12 mouse cellular contexts compared by ENCODE assay signal in the genomic region with DNA sequence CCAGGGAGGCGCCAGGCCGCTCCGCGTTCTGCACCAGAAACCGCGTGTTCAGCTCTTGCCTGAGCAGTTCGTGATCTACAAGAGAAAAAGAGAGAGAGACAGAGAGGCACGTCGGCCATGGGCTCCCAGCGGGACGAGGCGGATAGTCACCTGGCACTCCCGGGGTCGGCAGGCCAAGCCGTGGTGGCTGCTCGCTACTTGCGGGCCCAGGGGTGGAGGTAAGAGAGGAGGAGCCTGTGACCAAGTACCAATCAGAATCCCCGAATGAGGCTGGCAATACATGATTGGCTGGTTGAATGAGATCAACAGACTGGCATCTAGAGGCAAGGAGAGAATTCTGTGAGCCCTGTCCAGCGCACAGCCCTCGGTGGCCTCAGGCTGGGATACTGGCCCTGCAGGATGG. TPM values are rescaled to one million over a fixed set of nuclear protein-coding genes. Genes with fewer than 3 reads are reported as not detected.
DNase-seq lines count a peak whose midpoint lies in the region; ATAC-seq and TF ChIP-seq lines count a peak whose summit lies in the region.
"Had no signal": no experiment of that assay in that cellular context is flagged by ENCODE, and none has a peak within 500 bp of the region (broad histone marks: within the 10 kb centered on the region; RNA-seq: fewer than 3 reads in every experiment).

No protein-coding gene starts in this region.

- 0 out of 2 replicates have a peak overlapping the region, but pooled peaks have one; percentile 26 for H3K27ac ChIP-seq in heart, embryonic 10.5 days
- no peak overlapping the region for H3K27ac ChIP-seq in lung, embryonic 14.5 days (ENCODE audit: low read depth)
- H3K27ac ChIP-seq in hindbrain, embryonic 15.5 days (replicated peaks) = no peak overlapping the region
- no peak overlapping the region for H3K27ac ChIP-seq in neural tube, embryonic 14.5 days (ENCODE audit: low read depth, low read length)
- H3K27ac ChIP-seq: macrophage had no signal

- H3K4me3 ChIP-seq in heart, embryonic 10.5 days = peak overlapping the region; percentile 28; the same call in 1 of the 2 replicates
- no peak overlapping the region for H3K4me3 ChIP-seq in lung, embryonic 14.5 days (ENCODE audit: low read depth, low read length)
- no peak overlapping the region for H3K4me3 ChIP-seq in hindbrain, embryonic 15.5 days
- H3K4me3 ChIP-seq in neural tube, embryonic 14.5 days (ENCODE audit: low read depth, low read length) = no peak overlapping the region

- intact Hi-C loops in heart, postnatal 10 days (cut with DNase I) = loop anchor here (5.0 kb wide), 1 partner anchor 259 kb away; no protein-coding TSS in a partner anchor

- 0 out of 2 replicates have a peak, but pooled peaks cover 4% of the 10 kb centered on the region for H3K27me3 ChIP-seq in heart, embryonic 10.5 days (ENCODE audit: insufficient read depth, poor library complexity, severe bottlenecking)
- no peaks in the 10 kb centered on the region for H3K27me3 ChIP-seq in lung, embryonic 14.5 days (ENCODE audit: insufficient read depth, low read length)
- no peaks in the 10 kb centered on the region for H3K27me3 ChIP-seq in hindbrain, embryonic 15.5 days
- no peaks in the 10 kb centered on the region for H3K27me3 ChIP-seq in neural tube, embryonic 14.5 days (ENCODE audit: control insufficient read depth, insufficient read depth, low read length)

- WGBS in heart, embryonic 10.5 days = 22% methylated on average over 20 of the region's 20 CpGs
- 44% methylated on average over 20 of the region's 20 CpGs for WGBS in lung, embryonic 14.5 days
- WGBS in hindbrain, embryonic 15.5 days = 32% methylated on average over 20 of the region's 20 CpGs
- 24% methylated on average over 20 of the region's 20 CpGs for WGBS in neural tube, embryonic 14.5 days

- H3K9me3 ChIP-seq in heart, embryonic 10.5 days = no peaks in the 10 kb centered on the region
- no peaks in the 10 kb centered on the region for H3K9me3 ChIP-seq in lung, embryonic 14.5 days (ENCODE audit: low read depth, low read length)
- no peaks in the 10 kb centered on the region for H3K9me3 ChIP-seq in hindbrain, embryonic 15.5 days
- no peaks in the 10 kb centered on the region for H3K9me3 ChIP-seq in neural tube, embryonic 14.5 days (ENCODE audit: control insufficient read depth, low read length)

- TF ChIP-seq CTCF in lung, embryonic 14.5 days (IDR thresholded peaks at IDR 0.05; ENCODE audit: low read depth) = no peak

- H3K4me2 ChIP-seq in lung, embryonic 14.5 days = no peak overlapping the region
- H3K4me2 ChIP-seq in hindbrain, embryonic 15.5 days = no peak overlapping the region
- H3K4me2 ChIP-seq in neural tube, embryonic 14.5 days (ENCODE audit: low read depth, low read length) = no peak overlapping the region

- DNase-seq in heart, embryonic 10.5 days (ENCODE audit: low spot score) = peak; percentile 84
- DNase-seq in heart, postnatal 10 days = no peak
- DNase-seq in lung, embryonic 14.5 days = peak; percentile 28
- DNase-seq in lung, postnatal 4 days = no peak
- no peak for DNase-seq in frontal cortex, postnatal 25 days (ENCODE audit: low spot score in 2 of 2)
- DNase-seq in adrenal gland, postnatal 25 days = no peak
- DNase-seq: adrenal gland, postnatal 36 days; kidney, adult 8-10 months; thymus, postnatal 36 days had no signal

- H3K4me1 ChIP-seq in heart, embryonic 10.5 days = peaks cover 26% of the 10 kb centered on the region
- H3K4me1 ChIP-seq in lung, embryonic 14.5 days (ENCODE audit: insufficient read depth) = no peaks in the 10 kb centered on the region
- no peaks in the 10 kb centered on the region for H3K4me1 ChIP-seq in hindbrain, embryonic 15.5 days (replicated peaks)
- no peaks in the 10 kb centered on the region for H3K4me1 ChIP-seq in neural tube, embryonic 14.5 days (ENCODE audit: control insufficient read depth, insufficient read depth, low read length)

- ATAC-seq in lung, embryonic 14.5 days (ENCODE audit: insufficient read depth) = peak; percentile 70
- peak; percentile 42; the same call in 1 of the 2 replicates for ATAC-seq in hindbrain, embryonic 15.5 days (ENCODE audit: low FRiP score, low read depth)
- peak; percentile 28; the same call in 1 of the 2 replicates for ATAC-seq in neural tube, embryonic 14.5 days (ENCODE audit: low read depth)

- no peak overlapping the region for H3K9ac ChIP-seq in lung, embryonic 14.5 days
- no peak overlapping the region for H3K9ac ChIP-seq in hindbrain, embryonic 15.5 days
- H3K9ac ChIP-seq in neural tube, embryonic 14.5 days (replicated peaks; ENCODE audit: low read depth, low read length) = no peak overlapping the region

- H3K36me3 ChIP-seq in heart, embryonic 10.5 days = peaks cover 66% of the 10 kb centered on the region
- H3K36me3 ChIP-seq in lung, embryonic 14.5 days (ENCODE audit: insufficient read depth) = peaks cover 47% of the 10 kb centered on the region
- peaks cover 40% of the 10 kb centered on the region for H3K36me3 ChIP-seq in hindbrain, embryonic 15.5 days
- peaks cover 34% of the 10 kb centered on the region for H3K36me3 ChIP-seq in neural tube, embryonic 14.5 days (ENCODE audit: control insufficient read depth, insufficient read depth, low read length)

RNA-seq across cellular contexts. Expression of gene Lrcol1, which starts 33.7 kb away (rescaled TPM):
- not detected in 2 replicates for polyA plus RNA-seq in heart, embryonic 10.5 days (2016; fragmentation: Nextera tagmentation; extraction: Ambion mirVana)
- not detected for total RNA-seq in heart, postnatal 10 days (2021)
- 2.4 and 2.6 TPM in 2 replicates for polyA plus RNA-seq in lung, embryonic 14.5 days (2014; fragmentation: Nextera tagmentation; extraction: Ambion mirVana)
- not detected in 2 replicates for polyA plus RNA-seq in hindbrain, embryonic 15.5 days (2015; fragmentation: Nextera tagmentation; extraction: Ambion mirVana)
- polyA plus RNA-seq in neural tube, embryonic 14.5 days (2014; fragmentation: Nextera tagmentation; extraction: Ambion mirVana) = not detected in 2 replicates
- not detected in 2 replicates for total RNA-seq in adrenal gland, postnatal 25 days (2021)
- total RNA-seq: adrenal gland, postnatal 36 days had no signal
- polyA plus RNA-seq: macrophage had no signal

RNA-seq across cellular contexts. Expression of gene P2rx2, which starts 35.2 kb away (rescaled TPM):
- 0.27 and 0.44 TPM in 2 replicates for polyA plus RNA-seq in heart, embryonic 10.5 days (2016; fragmentation: Nextera tagmentation; extraction: Ambion mirVana)
- total RNA-seq in heart, postnatal 10 days (2021) = not detected
- polyA plus RNA-seq in lung, embryonic 14.5 days (2014; fragmentation: Nextera tagmentation; extraction: Ambion mirVana) = 14.1 and 15.4 TPM in 2 replicates
- 10.2 and 10.7 TPM in 2 replicates for polyA plus RNA-seq in hindbrain, embryonic 15.5 days (2015; fragmentation: Nextera tagmentation; extraction: Ambion mirVana)
- 9.0 and 10.0 TPM in 2 replicates for polyA plus RNA-seq in neural tube, embryonic 14.5 days (2014; fragmentation: Nextera tagmentation; extraction: Ambion mirVana)
- 0.55 TPM in 1 of 2 replicates, not detected in the other for total RNA-seq in adrenal gland, postnatal 25 days (2021)
- polyA plus RNA-seq: macrophage had no signal

Comparison
In these comparisons a context has a peak if more than half of its experiments do, and no peak if none do; other contexts are left out.
1. DNase-seq: peak in heart, embryonic 10.5 days (single experiment) and lung, embryonic 14.5 days (single experiment); none in heart, postnatal 10 days (0 of 2), lung, postnatal 4 days (0 of 2), frontal cortex, postnatal 25 days (0 of 2) and adrenal gland, postnatal 25 days (single experiment).
2. Peak in every context shown above with its lines, with median percentiles within 50 percentile points of each other: ATAC-seq.